Mouse (Mus musculus) testis, adult 2 months (tissue): ENCODE measurements around the gene Phgr1.

ENCODE experiments used
- CTCF ChIP-seq: fragments of 200-500 bp; IDR thresholded peaks from 2 replicates; pipeline ENCODE4 v1.5.1; 2012; ENCODE audit warnings: low read depth, mild to moderate bottlenecking, inconsistent platforms, low read length, moderate library complexity; ENCODE audit not compliant: control insufficient read depth, insufficient read depth, insufficient replicate concordance
- POLR2A ChIP-seq: fragments of 200-500 bp; IDR thresholded peaks from 2 replicates; pipeline ENCODE4 v1.6.1; 2012; ENCODE audit warnings: low read depth, mild to moderate bottlenecking, inconsistent platforms, low read length, moderate library complexity; ENCODE audit not compliant: control insufficient read depth

GRCm38 (mm10) chr2:118786525-118786924 is 14.0 kb downstream of the Phgr1 start:
- no peak for TF ChIP-seq CTCF
- no peak for TF ChIP-seq POLR2A
